1 mouse cellular context compared by ENCODE assay signal in the genomic region with DNA sequence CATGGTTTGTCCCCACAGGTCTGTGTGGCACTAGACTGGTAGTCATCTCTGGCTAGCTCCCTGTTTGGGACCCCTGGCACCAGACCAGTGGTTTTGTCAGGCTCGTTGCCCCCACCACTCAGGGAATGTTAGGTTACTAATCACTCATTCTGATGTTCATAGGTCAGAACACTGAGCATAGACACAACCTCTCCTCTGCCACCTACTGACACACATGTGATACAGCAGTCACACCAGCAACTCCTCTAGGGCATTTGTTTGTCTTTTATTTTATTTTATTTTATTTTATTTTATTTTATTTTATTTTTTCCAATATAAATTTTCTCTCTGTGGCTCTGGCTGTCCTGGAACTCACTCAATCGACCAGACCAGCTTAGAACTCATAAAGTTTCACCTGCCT.
TF ChIP-seq lines count a peak whose summit lies in the region.

No protein-coding gene starts in this region.

TF ChIP-seq in CH12.LX, 34 proteins besides CTCF, POLR2A, EP300 and RAD21:
- no peak for TF ChIP-seq TCF12 (IDR thresholded peaks at IDR 0.05; ENCODE audit: low read depth, low read length)
- peak; percentile 17; the same call in 1 of the 2 replicates for TF ChIP-seq SMC3 (IDR thresholded peaks at IDR 0.05; ENCODE audit: low read depth, low read length)
